Mouse (Mus musculus) liver, embryonic 13.5 days (tissue): ENCODE data around the gene Cd80. TPM values are rescaled to one million over a fixed set of nuclear protein-coding genes. Genes with fewer than 3 reads are reported as not detected.

Experiments
- ATAC-seq: fragments of 200-750 bp; cut with Nextera tagmentation; 2 replicates; pipeline ENCODE4 v1.8.0; 2017; ENCODE audit warnings: low read depth, mild to moderate bottlenecking, moderate number of reproducible peaks, moderate library complexity
- DNase-seq: peaks from one replicate; pipeline ENCODE4 v3.0.0; 2022
- H3K27ac ChIP-seq: fragments of 300-500 bp; sonication (generic); 2 replicates; pipeline ENCODE4 v1.5.1; 2015; ENCODE audit warnings: moderate library complexity, mild to moderate bottlenecking, inconsistent platforms
- H3K27me3 ChIP-seq: fragments of 300-500 bp; sonication (generic); 2 replicates; pipeline ENCODE4 v1.6.1; 2015; ENCODE audit warnings: mild to moderate bottlenecking, inconsistent platforms
- H3K36me3 ChIP-seq: fragments of 300-500 bp; sonication (generic); 2 replicates; pipeline ENCODE4 v1.6.1; 2015; ENCODE audit warnings: mild to moderate bottlenecking, inconsistent platforms
- H3K4me1 ChIP-seq: fragments of 300-500 bp; sonication (generic); replicated peaks from 2 replicates; pipeline ENCODE4 v1.6.1; 2015; ENCODE audit warnings: inconsistent platforms
- H3K4me2 ChIP-seq: fragments of 300-500 bp; sonication (generic); 2 replicates; pipeline ENCODE4 v1.6.1; 2015; ENCODE audit warnings: inconsistent platforms, mild to moderate bottlenecking, moderate library complexity
- H3K4me3 ChIP-seq: fragments of 300-500 bp; sonication (generic); replicated peaks from 2 replicates; pipeline ENCODE4 v1.5.1; 2015; ENCODE audit warnings: mild to moderate bottlenecking, inconsistent platforms
- H3K9ac ChIP-seq: fragments of 300-500 bp; sonication (generic); 2 replicates; pipeline ENCODE4 v1.6.1; 2015; ENCODE audit warnings: mild to moderate bottlenecking, inconsistent platforms
- H3K9me3 ChIP-seq: fragments of 300-500 bp; sonication (generic); replicated peaks from 2 replicates; pipeline ENCODE4 v1.6.1; 2016; ENCODE audit warnings: inconsistent platforms
- WGBS: fragments of 180-500 bp; shearing (Covaris S2); methylation state at CpG from one replicate; pipeline ENCODE4 v1.1.7; 2015; ENCODE audit not compliant: insufficient replicate concordance; 5-methylcytosine and 5-hydroxymethylcytosine counted together
- polyA plus RNA-seq: library from polyadenylated mRNA; unstranded; fragments of >200 nt; fragmentation: Nextera tagmentation; extraction: Ambion mirVana; gene quantifications from 2 replicates; pipeline ENCODE4 v1.2.1, GENCODE M21; 2015

Gene Cd80
- polyA plus RNA-seq, 1 experiment from 2014 or later: 0.08 TPM

DNA sequence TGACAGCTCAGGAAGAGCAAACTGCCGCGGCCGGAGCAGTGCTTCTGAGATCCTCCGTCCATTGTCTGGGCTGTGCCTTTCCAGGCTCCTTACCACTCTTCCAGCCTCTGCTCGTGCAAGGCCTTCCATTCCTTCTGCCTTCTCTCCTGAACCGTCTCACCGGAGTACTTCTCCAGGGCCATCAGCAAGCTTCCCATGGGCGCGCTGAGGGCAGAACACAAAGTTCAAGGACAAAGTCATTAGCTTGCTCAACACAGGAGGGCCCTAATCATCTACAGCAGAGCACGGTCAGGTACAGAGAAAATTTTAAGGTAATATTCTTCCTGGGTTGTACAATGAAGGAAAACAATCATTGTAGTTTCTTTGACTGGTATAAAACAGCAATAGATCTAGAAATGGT, 47.1 kb downstream of the Cd80 start:
- WGBS: 81% methylated on average over 10 of the region's 10 CpGs
- H3K27ac ChIP-seq: no peak overlapping the region
- H3K4me3 ChIP-seq: no peak overlapping the region
- ATAC-seq (no peak), DNase-seq (no peak)
- H3K9ac ChIP-seq: no peak overlapping the region
- H3K27me3 ChIP-seq: no peaks in the 10 kb centered on the region
- peaks cover 57% of the 10 kb centered on the region for H3K36me3 ChIP-seq
- no peak overlapping the region for H3K4me2 ChIP-seq
- no peaks in the 10 kb centered on the region for H3K4me1 ChIP-seq
- no peaks in the 10 kb centered on the region for H3K9me3 ChIP-seq

DNA sequence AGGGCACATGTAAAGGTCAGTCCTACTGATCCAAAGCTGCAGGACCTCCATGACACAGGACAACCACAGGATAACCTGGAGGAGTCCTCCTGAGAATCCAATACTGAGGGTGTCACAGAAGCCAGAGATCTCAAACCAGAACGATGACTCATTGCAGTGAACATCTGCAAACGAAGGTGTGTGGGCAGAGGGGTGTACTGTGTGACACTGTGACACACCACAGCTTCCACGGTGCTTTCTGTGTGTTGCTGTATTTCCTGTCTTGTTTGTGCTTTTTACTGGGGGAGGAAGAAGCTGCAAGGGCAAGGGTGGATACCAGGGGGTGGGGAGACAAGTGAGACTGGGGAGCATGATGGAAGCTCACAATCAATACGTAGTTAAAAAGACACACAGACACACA, 48.2 kb downstream of the Cd80 start:
- no peaks in the 10 kb centered on the region for H3K27me3 ChIP-seq
- peaks cover 62% of the 10 kb centered on the region for H3K36me3 ChIP-seq
- ATAC-seq: no peak
- WGBS: 75% methylated on average over 4 of the region's 4 CpGs
- H3K4me1 ChIP-seq: no peaks in the 10 kb centered on the region
- no peak overlapping the region for H3K4me2 ChIP-seq
- H3K9me3 ChIP-seq: no peaks in the 10 kb centered on the region
- DNase-seq: no peak
- H3K4me3 ChIP-seq: no peak overlapping the region
- no peak overlapping the region for H3K9ac ChIP-seq
- H3K27ac ChIP-seq: no peak overlapping the region

- Histone ChIP-seq H3K27me3 (no peaks in the 10 kb centered on the region), H3K4me3 (no peak overlapping the region), H3K4me2 (no peak overlapping the region), H3K9me3 (no peaks in the 10 kb centered on the region), H3K4me1 (no peaks in the 10 kb centered on the region), H3K27ac (no peak overlapping the region), H3K36me3 (peaks cover 64% of the 10 kb centered on the region), H3K9ac (no peak overlapping the region)
- no peak for DNase-seq
- 60% methylated on average over 4 of the region's 4 CpGs for WGBS
- peak; percentile 59; the same call in 1 of the 2 replicates for ATAC-seq
Measured at GRCm38 (mm10) chr16:38506041-38506634, 50.8 kb downstream of the Cd80 start.

DNA sequence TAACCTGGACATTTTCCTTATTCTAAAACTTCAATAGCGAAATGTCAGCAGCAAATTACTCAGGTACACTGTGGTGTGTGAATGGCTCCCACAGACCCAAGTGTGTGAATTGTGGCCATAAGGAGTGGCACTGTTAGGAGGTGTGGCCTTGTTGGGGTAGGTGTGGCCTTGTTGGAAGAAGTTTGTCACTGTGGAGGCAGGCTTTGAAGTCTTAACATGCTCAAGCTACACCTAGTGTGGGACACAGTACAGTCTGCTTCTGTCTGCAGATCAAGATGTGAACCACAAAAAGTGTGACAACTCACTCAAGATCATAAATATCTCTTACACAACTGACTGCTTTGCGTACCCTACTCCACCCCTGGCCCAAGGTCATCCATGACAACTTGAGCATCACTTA, 55.5 kb downstream of the Cd80 start:
- no peak for ATAC-seq
- 83% methylated on average over 2 of the region's 2 CpGs for WGBS
- H3K36me3 ChIP-seq: peaks cover 65% of the 10 kb centered on the region

DNA sequence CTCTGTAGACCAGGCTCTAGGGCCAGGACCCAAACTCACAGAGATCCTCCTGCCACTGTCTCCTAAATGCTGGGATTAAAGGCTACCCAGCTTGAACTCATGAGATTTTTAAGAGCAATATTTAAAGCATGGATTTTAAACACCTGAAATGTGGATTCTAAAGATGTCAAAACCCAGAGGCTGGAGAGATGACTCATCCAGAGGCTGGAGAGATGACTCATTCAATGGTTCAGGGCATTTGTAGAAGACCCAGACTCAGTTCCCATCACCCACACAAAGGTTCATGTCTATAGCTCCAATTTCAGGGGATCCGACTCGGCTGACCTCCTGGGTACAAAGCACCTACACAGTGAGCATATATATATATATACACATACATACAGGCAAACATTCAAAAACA, 63.8 kb downstream of the Cd80 start:
- no peaks in the 10 kb centered on the region for H3K27me3 ChIP-seq
- no peaks in the 10 kb centered on the region for H3K9me3 ChIP-seq
- H3K27ac ChIP-seq: no peak overlapping the region
- peaks cover 33% of the 10 kb centered on the region for H3K36me3 ChIP-seq
- no peak overlapping the region for H3K4me3 ChIP-seq
- no peak for DNase-seq
- H3K9ac ChIP-seq: no peak overlapping the region
- no peak overlapping the region for H3K4me2 ChIP-seq
- 95% methylated on average over 2 of the region's 2 CpGs for WGBS
- ATAC-seq: no peak
- peaks cover 24% of the 10 kb centered on the region for H3K4me1 ChIP-seq

More for the DNA sequence above, 55.5 kb downstream of the Cd80 start:
- H3K4me2 ChIP-seq: no peak overlapping the region
- no peaks in the 10 kb centered on the region for H3K4me1 ChIP-seq
- H3K4me3 ChIP-seq: no peak overlapping the region
- no peak overlapping the region for H3K27ac ChIP-seq
- no peaks in the 10 kb centered on the region for H3K27me3 ChIP-seq
- DNase-seq: no peak
- H3K9ac ChIP-seq: no peak overlapping the region
- H3K9me3 ChIP-seq: no peaks in the 10 kb centered on the region

GRCm38 (mm10) chr16:38521211-38521987, 66.0 kb downstream of the Cd80 start:
- no peak for ATAC-seq
- Histone ChIP-seq H3K9me3 (no peaks in the 10 kb centered on the region), H3K36me3 (peaks cover 30% of the 10 kb centered on the region), H3K4me2 (peak overlapping the region; percentile 88), H3K4me3 (peak overlapping the region; percentile 89), H3K4me1 (peaks cover 24% of the 10 kb centered on the region), H3K9ac (peak overlapping the region; percentile 93), H3K27me3 (no peaks in the 10 kb centered on the region), H3K27ac (0 out of 2 replicates have a peak overlapping the region, but pooled peaks have one; percentile 96)
- 25% methylated on average over 8 of the region's 8 CpGs for WGBS
- no peak for DNase-seq

DNA sequence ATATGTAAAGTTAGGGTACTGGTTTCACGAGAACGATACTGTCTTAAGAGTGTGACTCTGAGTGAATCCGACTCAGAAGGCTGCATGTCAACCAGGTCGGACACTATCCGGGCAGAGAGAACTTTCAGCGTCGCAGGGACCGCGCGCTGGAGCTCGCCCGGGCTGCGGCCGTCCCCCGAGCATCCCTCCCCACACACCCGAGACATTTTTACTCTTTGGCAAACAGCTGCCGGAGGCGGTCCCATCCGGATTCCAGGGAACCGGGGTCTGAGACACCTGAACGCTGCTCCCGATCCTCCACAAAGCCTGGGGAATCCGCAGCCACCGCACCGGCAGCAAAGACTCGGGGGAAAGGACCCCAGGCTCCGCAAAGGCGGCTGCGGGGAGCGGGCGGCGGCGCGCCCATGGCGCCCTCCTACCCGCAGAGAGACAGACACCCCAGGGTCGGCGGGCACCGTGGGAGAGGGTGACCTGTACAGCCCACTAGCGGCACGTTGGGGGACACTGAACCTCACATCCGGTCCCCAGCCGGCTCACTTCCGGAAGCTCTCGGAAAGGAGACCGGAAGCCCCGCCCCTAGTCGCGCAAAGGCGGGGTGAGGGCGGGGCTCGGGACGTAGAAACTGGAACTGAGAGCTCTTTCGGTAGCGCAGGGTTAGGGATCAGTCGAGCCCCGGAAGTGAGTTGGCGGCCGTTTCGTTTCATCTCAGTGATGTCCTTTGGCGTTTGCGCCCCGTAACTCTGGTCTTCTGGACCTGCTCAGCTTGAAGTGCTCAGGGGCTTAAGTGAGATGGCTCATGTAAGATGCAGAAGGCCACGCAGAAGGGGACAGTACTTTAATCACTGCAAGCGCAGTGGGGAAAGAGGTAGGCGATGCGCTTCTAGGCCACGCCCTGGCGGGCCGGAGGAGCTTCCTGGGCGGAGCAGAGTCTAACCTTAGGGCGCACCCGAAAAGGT, 67.0 kb downstream of the Cd80 start, which contains the start of gene Timmdc1:
Timmdc1 (minus strand) TSS at position 535 of the 956 bp plus-strand sequence.
- H3K27me3 ChIP-seq: no peaks in the 10 kb centered on the region
- no peaks in the 10 kb centered on the region for H3K9me3 ChIP-seq
- WGBS: under 1% methylated on average over 73 of the region's 73 CpGs
- H3K4me3 ChIP-seq: peak within 1 kb of the TSS; percentile 89
- H3K4me2 ChIP-seq: peak within 1 kb of the TSS; percentile 88
- peak; percentile 98 for ATAC-seq
- peak; percentile 78 for DNase-seq
- H3K27ac ChIP-seq: peak within 1 kb of the TSS; percentile 96
- peaks cover 29% of the 10 kb centered on the region for H3K36me3 ChIP-seq
- peaks cover 24% of the 10 kb centered on the region for H3K4me1 ChIP-seq
- peak within 1 kb of the TSS; percentile 93 for H3K9ac ChIP-seq

- Histone ChIP-seq H3K9me3 (no peaks in the 10 kb centered on the region), H3K4me3 (no peak overlapping the region), H3K36me3 (peaks cover 39% of the 10 kb centered on the region), H3K27me3 (no peaks in the 10 kb centered on the region), H3K4me2 (no peak overlapping the region), H3K4me1 (peaks cover 13% of the 10 kb centered on the region), H3K9ac (no peak overlapping the region), H3K27ac (no peak overlapping the region)
- DNase-seq: no peak
- 68% methylated on average over 6 of the region's 6 CpGs for WGBS
- no peak for ATAC-seq
Measured at GRCm38 (mm10) chr16:38526264-38526663, 70.9 kb downstream of the Cd80 start.

DNA sequence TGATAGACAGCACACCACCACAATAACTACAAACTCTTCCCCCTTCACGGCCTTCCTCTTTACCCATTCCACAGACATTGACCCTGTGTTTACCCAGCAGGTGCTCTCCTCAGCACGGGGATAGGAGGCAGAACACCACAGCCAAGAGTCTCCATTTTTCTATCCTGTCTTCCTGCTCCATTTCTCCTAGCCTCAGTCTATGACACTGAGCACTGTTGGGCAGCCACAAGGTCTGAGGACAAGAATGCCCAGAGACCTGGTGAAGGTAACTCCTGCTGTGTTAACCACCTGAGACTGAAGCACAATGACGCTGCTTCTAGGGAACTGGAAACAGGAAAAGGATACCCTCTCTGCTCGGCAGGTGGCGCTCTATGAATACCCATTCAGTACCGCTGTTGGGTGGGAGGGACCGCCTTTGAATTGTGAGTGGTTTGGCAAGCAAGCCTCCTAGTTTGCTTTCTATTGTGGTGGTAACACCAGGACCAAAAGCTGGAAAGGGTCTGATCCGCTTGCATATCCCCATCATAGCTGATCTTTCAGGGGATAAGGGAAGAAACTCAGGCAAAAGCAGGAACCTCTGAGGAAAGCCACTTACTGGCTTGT, 81.3 kb downstream of the Cd80 start:
- 40% methylated on average over 8 of the region's 8 CpGs for WGBS
- DNase-seq (peak; percentile 55), ATAC-seq (no peak)
- Histone ChIP-seq H3K27me3 (no peaks in the 10 kb centered on the region), H3K27ac (no peak overlapping the region), H3K9ac (no peak overlapping the region), H3K36me3 (peaks cover 50% of the 10 kb centered on the region), H3K4me1 (peaks cover 8% of the 10 kb centered on the region; the same call in 1 of the 2 replicates), H3K9me3 (no peaks in the 10 kb centered on the region), H3K4me3 (no peak overlapping the region), H3K4me2 (no peak overlapping the region)

- no peak overlapping the region for H3K4me2 ChIP-seq
- no peak for ATAC-seq
- no peak overlapping the region for H3K9ac ChIP-seq
- peaks cover 51% of the 10 kb centered on the region for H3K36me3 ChIP-seq
- H3K27me3 ChIP-seq: no peaks in the 10 kb centered on the region
- H3K27ac ChIP-seq: no peak overlapping the region
- H3K4me1 ChIP-seq: peaks cover 8% of the 10 kb centered on the region; the same call in 1 of the 2 replicates
- no peak for DNase-seq
- WGBS: 73% methylated on average over 13 of the region's 13 CpGs
- H3K9me3 ChIP-seq: no peaks in the 10 kb centered on the region
- no peak overlapping the region for H3K4me3 ChIP-seq
Measured at GRCm38 (mm10) chr16:38538716-38539380, 83.5 kb downstream of the Cd80 start.
